Mouse (Mus musculus) embryonic facial prominence, embryonic 13.5 days (tissue): ENCODE measurements at regions not wholly inside any gene's neighbourhood (a gene's known extent, or its start where the extent isn't known, plus 50 kb on each side); places are given as distances from the start of the nearest gene placed in this dataset.

Source experiments
- ATAC-seq: fragments of 200-750 bp; cut with Nextera tagmentation; 2 replicates; pipeline ENCODE4 v1.8.0; 2017; ENCODE audit warnings: low read depth; ENCODE audit not compliant: insufficient number of reproducible peaks, insufficient read depth, low FRiP score, low TSS enrichment
- H3K27ac ChIP-seq: fragments of 300-500 bp; sonication (generic); 2 replicates; pipeline ENCODE4 v1.5.1; 2015; ENCODE audit warnings: moderate library complexity, mild to moderate bottlenecking, inconsistent platforms
- H3K27me3 ChIP-seq: fragments of 300-500 bp; sonication (generic); 2 replicates; pipeline ENCODE4 v1.6.1; 2015; ENCODE audit warnings: mild to moderate bottlenecking, inconsistent platforms
- H3K36me3 ChIP-seq: fragments of 300-500 bp; sonication (generic); 2 replicates; pipeline ENCODE4 v1.6.1; 2015; ENCODE audit warnings: mild to moderate bottlenecking, inconsistent platforms
- H3K4me1 ChIP-seq: fragments of 300-500 bp; sonication (generic); 2 replicates; pipeline ENCODE4 v1.6.1; 2015; ENCODE audit warnings: inconsistent platforms
- H3K4me2 ChIP-seq: fragments of 300-500 bp; sonication (generic); 2 replicates; pipeline ENCODE4 v1.6.1; 2015; ENCODE audit warnings: moderate library complexity, mild to moderate bottlenecking, inconsistent platforms
- H3K4me3 ChIP-seq: fragments of 300-500 bp; sonication (generic); 2 replicates; pipeline ENCODE4 v1.5.1; 2015; ENCODE audit warnings: mild to moderate bottlenecking, inconsistent platforms
- H3K9ac ChIP-seq: fragments of 300-500 bp; sonication (generic); 2 replicates; pipeline ENCODE4 v1.6.1; 2015; ENCODE audit warnings: mild to moderate bottlenecking, inconsistent platforms
- H3K9me3 ChIP-seq: fragments of 300-500 bp; sonication (generic); 2 replicates; pipeline ENCODE4 v1.6.1; 2016; ENCODE audit warnings: inconsistent platforms
- WGBS: fragments of 180-500 bp; shearing (Covaris S2); methylation state at CpG from one replicate; pipeline ENCODE4 v1.1.7; 2015; ENCODE audit warnings: mixed read lengths; 5-methylcytosine and 5-hydroxymethylcytosine counted together

- Histone ChIP-seq H3K27me3 (peaks cover 9% of the 10 kb centered on the region), H3K27ac (no peak overlapping the region), H3K4me1 (peaks cover 15% of the 10 kb centered on the region), H3K4me3 (no peak overlapping the region), H3K4me2 (no peak overlapping the region), H3K9me3 (no peaks in the 10 kb centered on the region), H3K36me3 (no peaks in the 10 kb centered on the region), H3K9ac (peak overlapping the region; percentile 21; the same call in 1 of the 2 replicates)
- 42% methylated on average over 10 of the region's 10 CpGs for WGBS
- peak; percentile 52; the same call in 1 of the 2 replicates for ATAC-seq
These were observed 119.4 kb downstream of the Kif26a start for GRCm38 (mm10) chr12:112265289-112265969.

- Histone ChIP-seq H3K4me3 (no peak overlapping the region), H3K4me1 (peaks cover 30% of the 10 kb centered on the region), H3K36me3 (no peaks in the 10 kb centered on the region), H3K4me2 (no peak overlapping the region), H3K9me3 (no peaks in the 10 kb centered on the region), H3K9ac (no peak overlapping the region), H3K27ac (no peak overlapping the region), H3K27me3 (peaks cover 11% of the 10 kb centered on the region; the same call in 1 of the 2 replicates)
- no peak for ATAC-seq
- WGBS: 55% methylated on average over 6 of the region's 6 CpGs
These were observed 128.0 kb downstream of the Kif26a start for GRCm38 (mm10) chr12:112274026-112274425.

- Histone ChIP-seq H3K9me3 (no peaks in the 10 kb centered on the region), H3K27me3 (peaks cover 15% of the 10 kb centered on the region; the same call in 1 of the 2 replicates), H3K4me3 (no peak overlapping the region), H3K4me1 (peaks cover 30% of the 10 kb centered on the region), H3K4me2 (no peak overlapping the region), H3K36me3 (no peaks in the 10 kb centered on the region), H3K9ac (no peak overlapping the region), H3K27ac (no peak overlapping the region)
- ATAC-seq: no peak
- 12% methylated on average over 11 of the region's 11 CpGs for WGBS
These were observed 128.7 kb downstream of the Kif26a start for GRCm38 (mm10) chr12:112274756-112275155.

GRCm38 (mm10) chr12:112276651-112277050 lies 130.6 kb downstream of the Kif26a start:
- peaks cover 34% of the 10 kb centered on the region for H3K4me1 ChIP-seq
- no peaks in the 10 kb centered on the region for H3K36me3 ChIP-seq
- H3K9ac ChIP-seq: no peak overlapping the region
- no peak overlapping the region for H3K4me3 ChIP-seq
- no peak overlapping the region for H3K4me2 ChIP-seq
- H3K27me3 ChIP-seq: peaks cover 16% of the 10 kb centered on the region; the same call in 1 of the 2 replicates
- H3K27ac ChIP-seq: no peak overlapping the region
- no peaks in the 10 kb centered on the region for H3K9me3 ChIP-seq
- ATAC-seq: no peak
- 45% methylated on average over 7 of the region's 7 CpGs for WGBS

GRCm38 (mm10) chr12:112277511-112277910 lies 131.5 kb downstream of the Kif26a start:
- Histone ChIP-seq H3K36me3 (no peaks in the 10 kb centered on the region), H3K9me3 (no peaks in the 10 kb centered on the region), H3K27ac (no peak overlapping the region), H3K27me3 (peaks cover 16% of the 10 kb centered on the region; the same call in 1 of the 2 replicates), H3K4me3 (no peak overlapping the region), H3K9ac (no peak overlapping the region), H3K4me1 (peaks cover 37% of the 10 kb centered on the region), H3K4me2 (no peak overlapping the region)
- no peak for ATAC-seq
- WGBS: 48% methylated on average over 14 of the region's 14 CpGs

- H3K9me3 ChIP-seq: no peaks in the 10 kb centered on the region
- ATAC-seq: no peak
- H3K36me3 ChIP-seq: no peaks in the 10 kb centered on the region
- 53% methylated on average over 15 of the region's 15 CpGs for whole genome bisulfite sequencing
- H3K4me3 ChIP-seq: no peak overlapping the region
- H3K4me1 ChIP-seq: peaks cover 24% of the 10 kb centered on the region
- H3K27ac ChIP-seq: no peak overlapping the region
- no peak overlapping the region for H3K4me2 ChIP-seq
- 0 out of 2 replicates have a peak, but pooled peaks cover 4% of the 10 kb centered on the region for H3K27me3 ChIP-seq
- no peak overlapping the region for H3K9ac ChIP-seq
These were observed 139.1 kb downstream of the Kif26a start for GRCm38 (mm10) chr12:112285096-112285495.

- Histone ChIP-seq H3K9me3 (no peaks in the 10 kb centered on the region), H3K27me3 (0 out of 2 replicates have a peak, but pooled peaks cover 10% of the 10 kb centered on the region), H3K4me1 (peaks cover 26% of the 10 kb centered on the region), H3K36me3 (no peaks in the 10 kb centered on the region), H3K4me2 (no peak overlapping the region), H3K27ac (no peak overlapping the region), H3K9ac (no peak overlapping the region), H3K4me3 (no peak overlapping the region)
- ATAC-seq: no peak
- WGBS: 78% methylated on average over 3 of the region's 3 CpGs
These were observed 142.8 kb downstream of the Kif26a start for GRCm38 (mm10) chr12:112288786-112289185.

- 0 out of 2 replicates have a peak, but pooled peaks cover 6% of the 10 kb centered on the region for H3K27me3 ChIP-seq
- WGBS: 83% methylated on average over 9 of the region's 9 CpGs
- no peak overlapping the region for H3K27ac ChIP-seq
- H3K9me3 ChIP-seq: no peaks in the 10 kb centered on the region
- no peaks in the 10 kb centered on the region for H3K36me3 ChIP-seq
- no peak overlapping the region for H3K4me2 ChIP-seq
- no peak overlapping the region for H3K9ac ChIP-seq
- no peak overlapping the region for H3K4me3 ChIP-seq
- ATAC-seq: no peak
- peaks cover 22% of the 10 kb centered on the region for H3K4me1 ChIP-seq
These were observed 144.3 kb downstream of the Kif26a start for GRCm38 (mm10) chr12:112290299-112290698.

GRCm38 (mm10) chr12:112291748-112292561 lies 145.9 kb downstream of the Kif26a start:
- WGBS: 72% methylated on average over 16 of the region's 16 CpGs
- no peak for ATAC-seq

GRCm38 (mm10) chr12:112293105-112293504 lies 147.1 kb downstream of the Kif26a start:
- Histone ChIP-seq H3K4me3 (no peak overlapping the region), H3K4me2 (no peak overlapping the region), H3K27me3 (0 out of 2 replicates have a peak, but pooled peaks cover 6% of the 10 kb centered on the region), H3K4me1 (peaks cover 25% of the 10 kb centered on the region), H3K36me3 (no peaks in the 10 kb centered on the region), H3K9me3 (no peaks in the 10 kb centered on the region), H3K27ac (no peak overlapping the region), H3K9ac (no peak overlapping the region)
- no peak for ATAC-seq
- 57% methylated on average over 13 of the region's 13 CpGs for WGBS

More at GRCm38 (mm10) chr12:112291748-112292561, 145.9 kb downstream of the Kif26a start:
- no peaks in the 10 kb centered on the region for H3K9me3 ChIP-seq
- H3K4me3 ChIP-seq: no peak overlapping the region
- H3K4me2 ChIP-seq: no peak overlapping the region
- H3K27me3 ChIP-seq: 0 out of 2 replicates have a peak, but pooled peaks cover 6% of the 10 kb centered on the region
- no peaks in the 10 kb centered on the region for H3K36me3 ChIP-seq
- no peak overlapping the region for H3K27ac ChIP-seq
- H3K9ac ChIP-seq: no peak overlapping the region
- H3K4me1 ChIP-seq: peaks cover 29% of the 10 kb centered on the region

- Histone ChIP-seq H3K9me3 (no peaks in the 10 kb centered on the region), H3K9ac (no peak overlapping the region), H3K27ac (no peak overlapping the region), H3K36me3 (no peaks in the 10 kb centered on the region), H3K4me3 (no peak overlapping the region), H3K4me1 (peaks cover 36% of the 10 kb centered on the region), H3K4me2 (no peak overlapping the region), H3K27me3 (peaks cover 15% of the 10 kb centered on the region)
- WGBS: 82% methylated on average over 6 of the region's 6 CpGs
- ATAC-seq: no peak
These were observed 149.4 kb downstream of the Kif26a start for GRCm38 (mm10) chr12:112295337-112295941.
